ENCODE assay signal across 8 mouse cellular contexts in the genomic region with DNA sequence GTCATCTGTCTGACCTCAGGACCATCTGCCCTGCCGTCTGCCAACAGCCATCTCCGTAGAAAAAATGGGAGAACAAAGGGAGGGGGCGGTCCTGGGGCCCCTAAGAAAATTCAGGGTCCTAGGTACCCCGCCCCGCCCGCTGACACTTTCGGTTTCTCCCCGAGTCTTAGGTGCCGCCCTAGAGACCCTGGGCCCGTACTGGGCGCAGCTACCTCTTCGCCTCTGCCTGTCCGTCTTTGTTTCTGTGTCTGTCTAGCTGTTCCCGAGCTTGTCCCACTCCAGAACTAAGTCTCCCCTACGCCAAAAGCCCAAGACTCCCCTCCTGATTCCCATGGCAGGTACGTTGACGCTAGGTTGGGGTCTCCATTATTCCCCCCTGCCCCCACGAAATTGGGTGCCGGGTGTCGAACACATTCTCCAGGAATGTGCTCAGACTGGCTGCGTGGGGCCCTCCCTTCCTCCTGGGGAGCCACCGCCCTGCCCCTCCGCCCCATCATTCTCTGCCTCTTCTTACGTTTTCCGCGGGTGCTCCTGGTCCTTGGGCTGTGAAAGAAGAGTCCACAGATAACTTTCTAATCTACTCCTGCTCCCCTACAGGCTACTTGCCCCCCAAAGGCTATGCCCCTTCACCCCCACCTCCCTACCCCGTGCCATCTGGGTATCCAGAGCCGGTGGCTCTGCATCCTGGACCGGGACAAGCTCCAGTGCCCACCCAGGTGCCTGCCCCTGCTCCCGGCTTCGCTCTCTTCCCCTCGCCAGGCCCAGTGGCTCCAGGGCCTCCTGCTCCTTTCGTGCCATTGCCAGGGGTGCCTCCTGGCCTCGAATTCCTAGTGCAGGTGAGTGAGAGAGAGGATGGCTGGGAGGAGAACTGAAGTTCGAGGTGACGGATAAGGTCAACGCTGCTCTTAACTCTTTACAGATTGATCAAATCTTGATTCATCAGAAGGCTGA. TPM values are rescaled to one million over a fixed set of nuclear protein-coding genes. Genes with fewer than 3 reads are reported as not detected.
DNase-seq lines count a peak whose midpoint lies in the region; ATAC-seq and TF ChIP-seq lines count a peak whose summit lies in the region.

No protein-coding gene starts in this region.

- peak; percentile 39 for DNase-seq in embryo, embryonic 10.5 days (ENCODE audit: low spot score)
- no peak for DNase-seq in embryo, embryonic 10 days (ENCODE audit: low spot score)
- peak; percentile 66 for DNase-seq in liver, postnatal 0 days
- no peak for DNase-seq in left cerebral cortex, postnatal 4 days

- TF ChIP-seq EP300 in liver, postnatal 0 days (IDR thresholded peaks at IDR 0.05; ENCODE audit: low read depth), result no peak

- WGBS in hindbrain, embryonic 13.5 days, result 13% methylated on average over 37 of the region's 37 CpGs
- 8% methylated on average over 37 of the region's 37 CpGs for WGBS in liver, postnatal 0 days (ENCODE audit: insufficient replicate concordance)

- H3K9me3 ChIP-seq in E14TG2a.4 (ENCODE audit: low read length), result no peaks in the 10 kb centered on the region
- no peaks in the 10 kb centered on the region for H3K9me3 ChIP-seq in erythroblast, embryonic 14.5 days (ENCODE audit: control insufficient read depth, low read length)
- no peaks in the 10 kb centered on the region for H3K9me3 ChIP-seq in hindbrain, embryonic 13.5 days
- no peaks in the 10 kb centered on the region for H3K9me3 ChIP-seq in liver, postnatal 0 days (ENCODE audit: low read length)

- peaks cover 42% of the 10 kb centered on the region for H3K4me1 ChIP-seq in E14TG2a.4 (replicated peaks; ENCODE audit: low read depth, low read length)
- H3K4me1 ChIP-seq in erythroblast, embryonic 14.5 days (ENCODE audit: control insufficient read depth), result peaks cover 85% of the 10 kb centered on the region
- H3K4me1 ChIP-seq in hindbrain, embryonic 13.5 days (replicated peaks), result peaks cover 45% of the 10 kb centered on the region
- H3K4me1 ChIP-seq in liver, postnatal 0 days (ENCODE audit: insufficient read depth), result peaks cover 56% of the 10 kb centered on the region

- peak overlapping the region; percentile 90 for H3K9ac ChIP-seq in hindbrain, embryonic 13.5 days
- peak overlapping the region; percentile 92 for H3K9ac ChIP-seq in liver, postnatal 0 days (replicated peaks)

- peaks cover 22% of the 10 kb centered on the region for H3K27me3 ChIP-seq in E14TG2a.4 (ENCODE audit: insufficient read depth, low read length)
- H3K27me3 ChIP-seq in erythroblast, embryonic 14.5 days (ENCODE audit: control insufficient read depth), result no peaks in the 10 kb centered on the region
- H3K27me3 ChIP-seq in hindbrain, embryonic 13.5 days, result no peaks in the 10 kb centered on the region
- no peaks in the 10 kb centered on the region for H3K27me3 ChIP-seq in liver, postnatal 0 days (ENCODE audit: insufficient read depth, low read length)

- no peak for TF ChIP-seq CTCF in E14TG2a.4 (conservative IDR thresholded peaks at IDR 0.05; ENCODE audit: low read length)
- TF ChIP-seq CTCF in liver, postnatal 0 days (IDR thresholded peaks at IDR 0.05; ENCODE audit: low read depth), result no peak

- peak overlapping the region; percentile 92 for H3K4me2 ChIP-seq in hindbrain, embryonic 13.5 days
- peak overlapping the region; percentile 92 for H3K4me2 ChIP-seq in liver, postnatal 0 days (ENCODE audit: low read depth, low read length)

- H3K36me3 ChIP-seq in E14TG2a.4 (ENCODE audit: insufficient read depth, low read length), result peaks cover 41% of the 10 kb centered on the region
- peaks cover 48% of the 10 kb centered on the region for H3K36me3 ChIP-seq in erythroblast, embryonic 14.5 days (ENCODE audit: control insufficient read depth)
- H3K36me3 ChIP-seq in hindbrain, embryonic 13.5 days, result peaks cover 40% of the 10 kb centered on the region
- peaks cover 33% of the 10 kb centered on the region for H3K36me3 ChIP-seq in liver, postnatal 0 days (replicated peaks; ENCODE audit: insufficient read depth, low read length)

- H3K27ac ChIP-seq in hindbrain, embryonic 13.5 days, result peak overlapping the region; percentile 98
- peak overlapping the region; percentile 97 for H3K27ac ChIP-seq in liver, postnatal 0 days (ENCODE audit: low read depth)

- intact Hi-C loops in left cerebral cortex, postnatal 4 days (cut with DNase I), result no loop called here

- peak overlapping the region; percentile 86 for H3K4me3 ChIP-seq in E14TG2a.4 (replicated peaks; ENCODE audit: low read length)
- peak overlapping the region; percentile 83 for H3K4me3 ChIP-seq in erythroblast, embryonic 14.5 days (replicated peaks)
- peak overlapping the region; percentile 74 for H3K4me3 ChIP-seq in hindbrain, embryonic 13.5 days
- H3K4me3 ChIP-seq in liver, postnatal 0 days (ENCODE audit: low read depth, low read length), result peak overlapping the region; percentile 89

- ATAC-seq in hindbrain, embryonic 13.5 days (ENCODE audit: low FRiP score), result peak; percentile 52
- peak; percentile 32 for ATAC-seq in liver, postnatal 0 days
- 0 out of 2 replicates have a peak, but pooled peaks have one; percentile 4 for ATAC-seq in neutrophil, adult 5-6 weeks (ENCODE audit: extremely low read depth, insufficient number of reproducible peaks, low FRiP score, poor library complexity, severe bottlenecking)

RNA-seq across cellular contexts. Expression of a gene that starts 0.8 kb away (rescaled TPM):
- 3.6 and 4.4 TPM in 2 replicates for polyA plus RNA-seq in erythroblast, embryonic 14.5 days (2012)
- 51.7 and 53.7 TPM in 2 replicates for polyA plus RNA-seq in hindbrain, embryonic 13.5 days (2015; fragmentation: Nextera tagmentation; extraction: Ambion mirVana)
- polyA plus RNA-seq in liver, postnatal 0 days (2015; fragmentation: Nextera tagmentation; extraction: Ambion mirVana), result 20.8 and 23.1 TPM in 2 replicates
- total RNA-seq in neutrophil, adult 5-6 weeks (2017), result 4.4 and 5.0 TPM in 2 replicates
- 10 to 100 TPM; 46.2 to 52.1 TPM for total RNA-seq in left cerebral cortex, postnatal 4 days (2021)

RNA-seq across cellular contexts. Expression of a gene that starts 8.7 kb away (rescaled TPM):
- 204 and 212 TPM in 2 replicates for polyA plus RNA-seq in erythroblast, embryonic 14.5 days (2012)
- 368 and 374 TPM in 2 replicates for polyA plus RNA-seq in hindbrain, embryonic 13.5 days (2015; fragmentation: Nextera tagmentation; extraction: Ambion mirVana)
- 412 and 418 TPM in 2 replicates for polyA plus RNA-seq in liver, postnatal 0 days (2015; fragmentation: Nextera tagmentation; extraction: Ambion mirVana)
- 9.1 and 13.3 TPM in 2 replicates for total RNA-seq in neutrophil, adult 5-6 weeks (2017)
- total RNA-seq in left cerebral cortex, postnatal 4 days (2021), result 100 to 1,000 TPM; 140 to 155 TPM

RNA-seq across cellular contexts. Expression of a gene that starts 9.4 kb away (rescaled TPM):
- 0.13 and 0.16 TPM in 2 replicates for polyA plus RNA-seq in erythroblast, embryonic 14.5 days (2012)
- polyA plus RNA-seq in hindbrain, embryonic 13.5 days (2015; fragmentation: Nextera tagmentation; extraction: Ambion mirVana), result 21.4 and 22.0 TPM in 2 replicates
- 0.60 and 0.75 TPM in 2 replicates for polyA plus RNA-seq in liver, postnatal 0 days (2015; fragmentation: Nextera tagmentation; extraction: Ambion mirVana)
- 0.12 TPM in 1 of 2 replicates, not detected in the other for total RNA-seq in neutrophil, adult 5-6 weeks (2017)
- 100 to 1,000 TPM; 237 to 257 TPM for total RNA-seq in left cerebral cortex, postnatal 4 days (2021)

RNA-seq across cellular contexts. Expression of a gene that starts 11.5 kb away (rescaled TPM):
- polyA plus RNA-seq in erythroblast, embryonic 14.5 days (2012), result 0.94 and 1.1 TPM in 2 replicates
- polyA plus RNA-seq in hindbrain, embryonic 13.5 days (2015; fragmentation: Nextera tagmentation; extraction: Ambion mirVana), result 0.13 and 0.23 TPM in 2 replicates
- 0.28 and 0.69 TPM in 2 replicates for polyA plus RNA-seq in liver, postnatal 0 days (2015; fragmentation: Nextera tagmentation; extraction: Ambion mirVana)
- total RNA-seq in neutrophil, adult 5-6 weeks (2017), result not detected in 2 replicates
- not detected for total RNA-seq in left cerebral cortex, postnatal 4 days (2021)

RNA-seq across cellular contexts. Expression of a gene that starts 25.0 kb away (rescaled TPM):
- polyA plus RNA-seq in erythroblast, embryonic 14.5 days (2012), result not detected in 2 replicates
- polyA plus RNA-seq in hindbrain, embryonic 13.5 days (2015; fragmentation: Nextera tagmentation; extraction: Ambion mirVana), result 0.70 and 0.81 TPM in 2 replicates
- polyA plus RNA-seq in liver, postnatal 0 days (2015; fragmentation: Nextera tagmentation; extraction: Ambion mirVana), result not detected in 2 replicates
- not detected in 2 replicates for total RNA-seq in neutrophil, adult 5-6 weeks (2017)
- total RNA-seq in left cerebral cortex, postnatal 4 days (2021), result 1 to 10 TPM in 1 of 2 experiments, under 1 TPM in 1; 0.93 to 1.1 TPM

Comparison
In these comparisons a context has a peak if more than half of its experiments do, and no peak if none do; other contexts are left out.
1. DNase-seq: peak in embryo, embryonic 10.5 days (single experiment) and liver, postnatal 0 days (single experiment); none in embryo, embryonic 10 days (single experiment) and left cerebral cortex, postnatal 4 days (single experiment).
2. RNA of a gene that starts 9.4 kb away (polyA plus RNA-seq): 21.4 to 22.0 TPM in hindbrain, embryonic 13.5 days; 0.60 to 0.75 TPM in liver, postnatal 0 days and 0.13 to 0.16 TPM in erythroblast, embryonic 14.5 days; every median in the first group is over 10 times any median in the second.
3. Peak in every context shown above with its lines, with median percentiles within 50 percentile points of each other: H3K4me3 ChIP-seq and ATAC-seq.